Mouse (Mus musculus) cerebellum, adult 11 months (tissue): ENCODE measurements around the gene Zfp385b.

Source experiments
- DNase-seq: peaks from one replicate; pipeline ENCODE4 v3.0.0; 2022

Gene Zfp385b

DNA sequence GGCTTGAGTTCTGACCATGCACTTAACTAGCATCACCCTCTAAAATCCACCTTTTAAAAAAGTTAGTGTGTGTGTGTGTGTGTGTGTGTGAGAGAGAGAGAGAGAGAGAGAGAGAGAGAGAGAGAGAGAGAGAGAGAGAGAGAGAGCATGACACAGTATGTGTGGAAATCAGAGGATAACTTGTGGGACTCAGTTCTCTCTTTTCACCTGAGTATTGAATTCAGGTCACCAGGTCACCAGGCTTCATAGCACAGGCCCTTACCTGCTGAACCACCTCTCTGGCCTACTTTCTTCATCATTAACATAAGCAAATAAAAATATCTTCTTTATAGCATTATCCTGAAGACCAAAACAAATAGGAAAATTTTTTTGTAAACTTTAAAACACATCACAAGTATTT lies at the start of gene Zfp385b:
Gene Zfp385b, minus strand, starts transcription at position 101 of the 400 bp plus-strand sequence.
- DNase-seq, result no peak

GRCm38 (mm10) chr2:77863934-77864333 lies 44.5 kb upstream of the Zfp385b start:
- DNase-seq, result no peak

GRCm38 (mm10) chr2:77863522-77863921 lies 44.1 kb upstream of the Zfp385b start:
- no peak for DNase-seq

GRCm38 (mm10) chr2:77841464-77841863 lies 22.0 kb upstream of the Zfp385b start:
- no peak for DNase-seq

DNA sequence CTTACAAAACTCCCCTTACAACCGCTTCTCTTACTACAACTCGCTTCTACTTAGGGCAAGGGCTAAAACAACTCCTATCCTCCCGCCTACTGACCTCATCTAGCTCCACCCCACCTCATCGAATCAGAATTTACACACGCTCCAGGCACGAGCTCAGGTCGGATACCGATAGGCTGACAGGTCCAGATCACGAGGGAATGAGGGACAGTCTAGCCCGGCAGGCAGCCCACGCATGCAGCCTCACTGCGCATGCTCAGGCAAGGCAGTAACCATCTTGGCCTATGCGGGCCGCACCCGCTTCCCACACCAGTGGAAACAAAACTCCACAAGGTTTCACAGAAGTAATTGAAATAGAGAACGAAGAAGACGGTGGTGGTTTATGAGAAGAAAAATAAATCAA lies 20.1 kb upstream of the Zfp385b start:
- no peak for DNase-seq

DNA sequence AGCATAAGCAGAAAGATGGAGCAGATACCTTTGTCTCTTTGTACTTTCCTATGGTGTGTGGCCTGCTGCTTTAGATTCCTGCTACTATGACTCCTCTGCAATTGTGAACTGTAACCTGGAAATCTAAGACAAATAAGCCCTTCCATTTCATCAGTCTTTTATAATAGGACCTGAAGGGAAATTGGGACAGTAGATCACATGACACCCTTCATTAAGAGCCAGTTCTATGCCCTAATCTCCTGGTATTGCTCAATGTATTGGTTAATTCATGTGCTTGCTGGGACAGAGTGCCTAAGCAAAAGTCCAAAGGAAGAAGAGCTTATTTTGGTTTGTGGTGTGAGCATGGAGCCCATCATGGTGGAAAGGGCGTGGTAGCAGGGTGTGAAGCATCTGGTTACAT lies 19.2 kb upstream of the Zfp385b start:
- no peak for DNase-seq

DNA sequence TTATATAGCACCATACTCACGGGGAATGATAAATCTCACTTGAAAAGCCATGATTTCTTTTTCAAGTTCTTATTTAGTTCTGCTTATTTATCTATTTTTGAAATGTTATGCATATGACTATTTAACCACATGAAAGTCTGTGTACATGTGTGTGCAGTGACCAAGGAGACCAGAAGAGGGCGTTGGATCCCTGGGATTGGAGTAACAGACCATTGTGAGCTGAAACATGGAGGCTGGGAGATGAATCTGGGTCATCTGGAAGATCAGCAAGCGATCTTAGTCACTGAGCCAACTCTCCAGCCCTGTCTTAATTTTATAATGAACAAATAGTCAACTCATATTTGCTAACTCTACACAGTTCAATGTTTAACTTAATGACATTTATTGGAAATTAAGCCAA lies 16.3 kb upstream of the Zfp385b start:
- no peak for DNase-seq

DNA sequence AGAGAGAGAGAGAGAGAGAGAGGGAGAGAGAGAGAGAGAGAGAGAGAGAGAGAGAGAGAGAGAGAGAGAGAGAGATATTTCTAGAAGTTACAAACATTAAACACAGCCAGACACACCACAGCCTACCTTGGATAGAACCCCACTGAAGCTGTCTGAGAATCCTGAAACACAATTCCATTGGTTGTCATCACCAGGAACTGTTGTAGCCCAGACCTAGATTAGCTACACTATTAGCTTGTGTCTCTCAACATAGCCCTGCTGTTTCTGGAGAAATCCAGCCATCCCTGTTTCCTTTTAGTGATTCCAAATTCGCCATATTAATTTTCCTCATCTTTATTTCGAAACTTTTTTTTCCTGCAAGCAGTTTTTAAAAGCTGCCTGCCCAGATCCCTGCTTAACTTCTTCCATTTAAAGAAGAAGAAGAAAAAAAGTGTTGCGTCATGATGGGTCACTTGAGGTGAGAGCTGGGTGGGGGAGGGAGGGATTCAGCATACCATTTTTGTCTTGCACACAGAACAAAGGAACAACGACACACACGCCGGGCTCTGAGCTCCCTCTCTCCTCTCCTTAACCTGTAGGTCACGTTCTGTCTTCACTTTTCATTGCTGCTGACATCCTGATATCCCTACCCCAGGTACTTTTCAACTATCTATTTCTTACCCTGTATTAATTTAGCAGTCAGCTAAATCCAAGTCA lies 6.8 kb upstream of the Zfp385b start:
- DNase-seq, result no peak

DNA sequence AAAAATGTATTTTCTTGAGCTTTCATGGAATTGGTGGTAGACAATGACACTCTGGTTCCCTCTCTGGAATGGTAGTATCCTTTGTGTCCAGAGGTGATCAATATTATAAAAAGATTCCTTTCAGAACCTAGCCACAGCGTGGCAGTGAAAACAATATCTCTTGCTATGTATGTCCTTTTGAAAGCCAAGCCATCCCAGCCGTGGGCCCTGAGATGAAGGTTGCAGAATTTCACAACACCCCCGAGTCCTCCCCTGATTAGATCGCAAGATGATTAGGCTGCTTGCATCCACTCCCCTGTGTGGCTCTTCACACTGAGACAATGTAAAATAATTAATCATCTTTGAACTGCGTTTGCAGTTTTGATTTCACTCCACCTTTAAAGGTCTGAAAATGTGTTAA lies 3.6 kb upstream of the Zfp385b start:
- no peak for DNase-seq

DNA sequence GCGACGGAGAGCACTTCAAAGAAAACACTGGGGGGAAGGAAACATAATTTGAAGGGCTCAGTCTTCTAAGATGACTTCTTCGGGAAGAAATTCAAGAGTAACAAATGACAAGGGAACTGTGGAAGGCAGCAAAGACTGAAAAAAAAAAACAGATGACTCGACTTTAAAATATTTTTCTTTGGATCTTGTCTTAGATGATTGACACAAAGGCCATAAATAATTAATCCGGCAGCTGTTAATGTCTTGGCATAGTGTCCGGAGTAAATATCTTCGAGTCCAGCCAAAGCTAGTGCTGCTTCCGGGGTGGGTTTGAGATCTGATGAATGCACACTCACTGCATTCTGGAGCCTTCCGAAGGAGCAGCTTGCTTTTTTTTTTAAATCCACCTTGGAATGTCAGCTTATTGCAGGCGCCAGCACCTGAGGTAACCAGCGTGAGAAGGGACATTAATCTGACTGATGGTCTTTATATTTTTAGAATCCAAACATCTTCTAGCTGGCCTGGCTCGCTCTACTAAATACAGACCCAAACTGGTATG lies 2.0 kb downstream of the Zfp385b start:
- no peak for DNase-seq

DNA sequence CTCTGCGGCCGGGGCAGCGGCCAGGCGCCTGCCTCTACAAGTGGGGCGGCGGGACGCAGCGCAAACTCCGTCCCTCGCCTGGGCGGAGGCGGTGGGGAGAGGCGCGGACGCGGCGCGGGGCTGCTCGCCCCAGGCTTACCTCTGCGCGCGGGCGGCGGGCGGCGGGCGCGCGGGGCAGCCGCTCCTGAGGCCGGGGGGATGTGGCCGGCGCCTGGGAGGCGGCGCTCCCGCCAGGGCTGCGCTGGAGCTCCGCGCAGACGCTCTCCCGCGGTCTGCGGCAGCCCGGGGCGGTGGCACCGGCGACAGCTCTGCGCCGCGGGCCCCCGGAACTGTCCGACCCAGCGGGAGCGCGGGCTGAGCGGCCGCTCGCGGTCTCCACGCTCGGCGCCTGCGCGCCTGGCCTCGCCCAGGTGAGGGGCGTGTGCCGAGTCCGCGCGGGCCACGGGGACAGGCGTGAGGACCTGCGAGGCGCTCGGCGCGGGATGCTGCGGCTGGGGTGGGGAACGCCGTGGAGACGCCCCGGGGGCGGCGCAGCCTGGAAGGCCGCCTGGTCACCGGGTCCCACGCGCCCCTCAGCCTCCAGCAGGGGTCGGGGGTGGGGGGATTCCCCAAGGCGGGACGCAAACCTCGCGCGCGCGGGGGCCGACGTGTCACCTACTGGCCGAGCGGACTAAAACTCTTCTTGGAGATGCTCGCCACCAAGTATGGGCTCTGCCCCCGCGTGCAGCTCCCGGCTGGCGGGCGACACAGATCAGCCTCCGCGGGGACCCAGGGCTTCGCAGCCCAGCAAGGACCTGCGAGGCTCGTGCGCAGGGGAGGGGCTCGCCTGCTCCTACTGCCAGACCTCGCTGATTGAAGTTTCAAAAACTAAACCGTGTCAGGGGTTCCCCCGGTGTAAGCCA lies 2.8 kb downstream of the Zfp385b start:
- DNase-seq, result peak; percentile 72

- DNase-seq, result peak; percentile 84
These were observed 3.5 kb downstream of the Zfp385b start for GRCm38 (mm10) chr2:77815775-77816412.

GRCm38 (mm10) chr2:77814896-77815295 lies 4.5 kb downstream of the Zfp385b start:
- DNase-seq, result no peak

- no peak for DNase-seq
These were observed 6.4 kb downstream of the Zfp385b start for GRCm38 (mm10) chr2:77813029-77813428.

- no peak for DNase-seq
These were observed 8.7 kb downstream of the Zfp385b start for GRCm38 (mm10) chr2:77810748-77811147.

DNA sequence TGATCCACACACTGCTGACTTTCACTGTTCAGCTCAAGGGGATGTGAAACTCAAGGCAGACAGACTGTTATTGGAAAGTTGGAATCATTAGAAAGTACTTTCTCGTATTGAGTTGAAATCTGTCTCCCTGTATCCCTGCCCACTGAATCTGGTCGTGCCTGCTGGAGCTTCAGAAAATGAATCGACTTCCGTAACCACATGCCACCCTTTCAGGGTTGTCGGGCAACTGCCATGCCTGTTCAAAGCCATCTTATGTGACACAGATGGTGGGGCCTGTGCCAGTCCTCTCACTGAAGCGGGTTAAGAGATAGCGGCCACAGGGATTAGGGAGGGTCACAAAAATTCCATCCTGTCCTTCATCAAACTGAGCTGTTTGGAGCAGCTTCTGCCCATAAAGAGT lies 14.7 kb downstream of the Zfp385b start:
- DNase-seq, result peak; percentile 55

GRCm38 (mm10) chr2:77802291-77802690 lies 17.1 kb downstream of the Zfp385b start:
- no peak for DNase-seq

DNA sequence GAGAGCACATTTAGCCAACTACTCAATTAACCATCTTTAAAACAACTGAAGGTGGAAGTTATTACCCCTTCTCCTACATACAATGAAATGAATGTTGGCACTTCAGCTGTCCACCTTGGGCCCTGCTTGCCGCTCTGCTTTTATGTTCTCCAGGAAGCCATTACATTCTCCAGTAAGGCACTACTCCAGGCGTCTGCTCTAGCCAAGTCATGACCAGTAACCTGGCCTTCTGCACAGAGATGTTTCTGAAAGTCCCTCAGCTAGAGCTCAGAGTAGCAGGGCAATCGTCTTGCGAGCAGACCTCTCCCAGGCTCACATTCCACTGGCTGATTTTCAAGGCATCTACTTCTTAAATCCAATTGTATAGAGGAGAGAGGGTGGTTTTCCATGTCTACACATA lies 18.0 kb downstream of the Zfp385b start:
- no peak for DNase-seq

DNA sequence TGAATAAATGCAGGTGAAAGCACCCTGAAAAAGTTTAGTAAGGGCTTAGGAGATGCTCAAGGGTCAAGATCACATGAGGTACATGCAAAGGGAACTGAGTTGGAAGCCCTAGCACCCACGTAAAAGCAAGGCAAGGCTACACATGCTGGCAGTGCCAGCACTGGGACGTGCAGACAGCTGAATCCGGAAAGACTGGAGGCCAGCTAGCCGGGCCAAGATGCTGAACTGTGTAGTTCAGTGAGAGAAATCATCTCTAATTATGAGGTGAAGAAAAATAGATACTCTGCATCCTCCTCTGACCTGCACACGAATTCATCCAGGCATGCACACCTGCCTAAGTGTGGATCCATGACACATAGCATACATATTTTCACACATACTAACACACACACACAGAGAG lies 18.4 kb downstream of the Zfp385b start:
- no peak for DNase-seq

- peak; percentile 81 for DNase-seq
These were observed 22.2 kb downstream of the Zfp385b start for GRCm38 (mm10) chr2:77797233-77797632.

DNA sequence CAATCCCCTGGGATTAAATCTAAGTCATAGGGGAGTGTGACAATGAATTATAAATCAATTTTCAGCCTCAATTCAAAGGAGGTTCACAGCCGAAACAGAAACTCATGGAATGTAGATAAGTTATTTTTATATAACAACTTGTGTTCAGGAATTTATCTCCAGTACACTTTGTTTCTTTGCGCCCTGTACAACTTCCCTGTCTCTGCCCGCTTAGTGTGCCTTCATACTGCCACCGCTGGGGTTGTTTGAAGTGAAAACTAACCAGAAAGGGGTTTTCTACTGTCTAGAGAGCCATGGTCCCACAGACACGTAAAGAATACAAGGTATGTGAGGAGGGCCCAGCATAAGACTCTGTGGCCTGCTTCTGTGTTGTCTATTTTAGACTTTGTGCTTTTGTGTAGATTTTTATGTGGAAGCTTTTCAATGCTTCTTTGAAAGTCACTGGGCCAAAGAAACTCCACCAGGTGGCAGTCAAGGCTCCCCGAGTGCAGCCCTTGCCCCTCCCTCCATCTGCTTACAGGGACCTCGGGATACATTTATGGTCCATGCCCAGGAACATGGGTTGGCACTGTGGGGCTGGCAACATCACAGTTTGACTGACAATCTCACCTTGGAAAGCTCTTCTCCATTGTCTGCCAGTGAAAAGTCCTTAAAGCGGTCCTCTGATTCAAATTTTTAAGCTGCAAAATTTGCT lies 23.4 kb downstream of the Zfp385b start:
- peak; percentile 79 for DNase-seq

DNA sequence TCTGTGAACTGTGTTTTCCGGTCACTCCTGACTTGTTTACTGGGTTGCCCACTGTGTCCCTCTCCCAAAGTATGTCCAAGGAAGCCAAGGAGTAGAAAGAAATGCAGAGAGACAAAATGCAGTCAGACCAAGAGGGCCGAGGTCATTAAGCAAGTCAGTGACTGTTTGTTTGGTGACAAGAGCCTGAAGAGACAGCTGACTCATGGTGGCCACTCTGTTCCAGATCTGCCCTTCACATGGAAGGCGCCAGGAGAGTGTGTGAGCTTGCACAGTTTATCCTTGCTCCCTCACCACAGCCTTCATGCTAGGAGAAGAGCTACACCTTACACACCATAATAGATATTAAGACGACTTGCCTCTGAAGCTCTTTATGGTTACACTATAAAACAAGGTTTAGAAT lies 28.6 kb downstream of the Zfp385b start:
- no peak for DNase-seq

DNA sequence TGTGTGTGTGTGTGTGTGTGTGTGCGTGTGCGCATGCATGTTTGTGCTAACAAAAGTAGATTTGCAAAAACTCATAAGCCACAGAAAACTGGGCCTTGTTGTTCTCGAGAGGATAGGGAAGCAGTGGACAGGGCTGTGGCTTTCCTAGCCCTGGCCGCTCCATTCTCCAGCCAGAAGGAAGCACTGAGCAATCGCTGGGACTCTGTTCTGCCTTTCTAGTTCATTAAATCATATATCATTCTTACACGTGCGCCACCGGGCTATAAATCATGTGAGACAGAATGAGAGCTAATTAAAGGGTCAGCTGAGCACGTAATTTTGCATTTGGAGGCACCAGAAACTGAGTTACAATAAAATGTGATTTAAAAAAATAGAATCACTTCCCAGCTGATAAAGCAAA lies 29.1 kb downstream of the Zfp385b start:
- no peak for DNase-seq
